Mouse (Mus musculus): Measurements from ENCODE around the gene Nans.

- TF ChIP-seq POLR2A (IDR thresholded peaks at IDR 0.05; ENCODE audit: extremely low read depth, insufficient read depth, low read length) (no peak), CTCF (IDR thresholded peaks at IDR 0.05; ENCODE audit: extremely low read depth, insufficient read depth, low read length) (no peak)
Measured at GRCm38 (mm10) chr4:46527558-46527926, 38.5 kb downstream of the Nans start.
